Mouse (Mus musculus) intestine, embryonic 14.5 days (tissue): ENCODE results near the gene Mapk8. TPM values are rescaled to one million over a fixed set of nuclear protein-coding genes. Genes with fewer than 3 reads are reported as not detected.

ENCODE experiments used
- ATAC-seq: fragments of 200-750 bp; cut with Nextera tagmentation; replicated peaks from 2 replicates; pipeline ENCODE4 v1.8.0; 2017; ENCODE audit warnings: low read depth, moderate number of reproducible peaks, moderate TSS enrichment, moderate library complexity; ENCODE audit not compliant: low FRiP score, low TSS enrichment
- DNase-seq: peaks from one replicate; pipeline ENCODE4 v3.0.0-alpha.2; 2018; ENCODE audit warnings: low spot score
- H3K27ac ChIP-seq: fragments of 300-500 bp; sonication (generic); 2 replicates; pipeline ENCODE4 v1.5.1; 2014; ENCODE audit warnings: low read depth, mild to moderate bottlenecking, control low read depth
- H3K27me3 ChIP-seq: fragments of 300-500 bp; sonication (generic); replicated peaks from 2 replicates; pipeline ENCODE4 v1.6.1; 2014; ENCODE audit warnings: low read length, control low read depth; ENCODE audit not compliant: control insufficient read depth, insufficient read depth
- H3K36me3 ChIP-seq: fragments of 300-500 bp; sonication (generic); 2 replicates; pipeline ENCODE4 v1.6.1; 2014; ENCODE audit warnings: low read length, control low read depth; ENCODE audit not compliant: control insufficient read depth, insufficient read depth
- H3K4me1 ChIP-seq: fragments of 300-500 bp; sonication (generic); replicated peaks from 2 replicates; pipeline ENCODE4 v1.6.1; 2014; ENCODE audit warnings: low read length, control low read depth, mixed read lengths; ENCODE audit not compliant: control insufficient read depth, insufficient read depth
- H3K4me2 ChIP-seq: fragments of 300-500 bp; sonication (generic); 2 replicates; pipeline ENCODE4 v1.6.1; 2014; ENCODE audit warnings: low read length
- H3K4me3 ChIP-seq: fragments of 300-500 bp; sonication (generic); 2 replicates; pipeline ENCODE4 v1.5.1; 2014; ENCODE audit warnings: low read depth, low read length, control low read depth, mixed read lengths
- H3K9ac ChIP-seq: fragments of 300-500 bp; sonication (generic); 2 replicates; pipeline ENCODE4 v1.6.1; 2014; ENCODE audit warnings: mild to moderate bottlenecking, low read length
- H3K9me3 ChIP-seq: fragments of 300-500 bp; sonication (generic); 2 replicates; pipeline ENCODE4 v1.6.1; 2016; ENCODE audit warnings: low read length, control low read depth; ENCODE audit not compliant: control insufficient read depth
- WGBS: fragments of 180-500 bp; shearing (Covaris S2); extraction: QIAGEN DNeasy Blood & Tissue Kit; methylation state at CpG from one replicate; pipeline ENCODE4 v1.1.7; 2014; 5-methylcytosine and 5-hydroxymethylcytosine counted together
- polyA plus RNA-seq: library from polyadenylated mRNA; unstranded; fragments of >200 nt; fragmentation: Nextera tagmentation; extraction: Ambion mirVana; gene quantifications from 2 replicates; pipeline ENCODE4 v1.2.1, GENCODE M21; 2014

Gene Mapk8
- polyA plus RNA-seq, 1 experiment from 2014 or later, result 16.2 TPM

DNA sequence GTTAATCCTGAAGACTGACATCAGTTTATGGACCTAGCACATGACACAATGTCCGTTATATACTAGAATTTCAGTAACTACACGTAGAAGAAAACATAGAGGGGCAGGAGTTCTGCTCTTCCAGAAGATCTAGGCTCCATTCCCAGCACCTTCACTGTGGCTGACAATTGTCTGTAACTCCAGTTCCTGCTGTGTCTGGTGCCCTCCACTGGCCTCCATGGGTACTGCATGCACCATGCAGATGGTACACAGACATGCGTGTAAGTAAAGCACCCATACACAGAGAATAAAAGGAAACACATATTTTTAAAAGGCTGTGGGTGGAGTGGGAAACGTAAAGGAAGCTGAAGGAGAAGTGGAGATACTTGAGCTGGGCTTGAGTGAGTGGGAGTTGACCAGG is 113.1 kb downstream of the Mapk8 start:
- no peak for ATAC-seq

DNA sequence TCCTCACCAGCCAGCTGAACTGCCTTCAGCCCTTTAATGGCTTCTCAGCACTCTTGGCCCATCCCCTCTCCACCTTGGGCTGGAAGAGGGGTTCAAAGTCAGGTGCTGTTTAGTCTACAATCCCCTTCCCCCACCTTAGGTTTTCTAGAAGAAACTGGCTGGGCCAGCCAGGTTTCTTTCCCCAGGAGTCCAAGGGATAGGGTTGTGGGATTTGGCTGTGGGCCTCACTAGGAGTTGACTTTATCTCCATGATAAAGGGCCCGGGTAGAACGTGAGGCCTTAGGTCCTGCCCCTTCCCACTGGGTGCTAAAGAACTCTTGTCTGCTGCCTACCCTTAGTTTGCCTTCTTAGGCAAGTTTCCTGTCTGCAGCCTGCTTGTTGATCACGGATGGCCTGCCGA is 115.3 kb downstream of the Mapk8 start:
- Histone ChIP-seq H3K4me1 (0 out of 2 replicates have a peak, but pooled peaks cover 8% of the 10 kb centered on the region), H3K27me3 (no peaks in the 10 kb centered on the region), H3K9ac (no peak overlapping the region), H3K4me2 (no peak overlapping the region), H3K36me3 (no peaks in the 10 kb centered on the region), H3K9me3 (no peaks in the 10 kb centered on the region), H3K27ac (no peak overlapping the region), H3K4me3 (no peak overlapping the region)
- 59% methylated on average over 4 of the region's 4 CpGs for WGBS
- DNase-seq (no peak), ATAC-seq (no peak)

More for the DNA sequence above, 113.1 kb downstream of the Mapk8 start:
- Histone ChIP-seq H3K9ac (no peak overlapping the region), H3K4me3 (no peak overlapping the region), H3K36me3 (no peaks in the 10 kb centered on the region), H3K9me3 (no peaks in the 10 kb centered on the region), H3K4me2 (no peak overlapping the region), H3K4me1 (no peaks in the 10 kb centered on the region), H3K27ac (no peak overlapping the region), H3K27me3 (no peaks in the 10 kb centered on the region)
- DNase-seq, result no peak
- WGBS, result 80% methylated on average over 4 of the region's 4 CpGs

DNA sequence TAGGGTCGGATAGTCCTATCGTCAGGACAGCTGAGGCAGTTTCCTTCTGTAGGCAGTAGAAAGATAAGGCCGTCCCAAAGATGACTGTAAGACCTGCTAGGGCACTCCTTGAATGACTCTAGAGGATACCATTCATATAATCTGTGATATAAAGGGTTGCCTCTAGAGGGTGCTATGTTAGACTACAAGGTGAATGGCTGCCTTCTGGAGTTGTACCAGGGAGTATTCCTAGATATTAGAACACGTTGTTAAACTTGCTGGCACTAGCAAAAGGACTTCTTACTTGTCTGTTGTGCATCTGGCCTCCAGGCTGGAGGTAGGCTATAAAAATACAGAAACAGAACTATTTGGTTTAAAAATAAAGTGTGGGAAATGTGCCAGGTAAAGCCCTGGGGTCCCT is 116.0 kb downstream of the Mapk8 start:
- no peak overlapping the region for H3K4me2 ChIP-seq
- no peaks in the 10 kb centered on the region for H3K27me3 ChIP-seq
- no peaks in the 10 kb centered on the region for H3K36me3 ChIP-seq
- H3K4me1 ChIP-seq, result 0 out of 2 replicates have a peak, but pooled peaks cover 8% of the 10 kb centered on the region
- DNase-seq (no peak), ATAC-seq (no peak)
- H3K9me3 ChIP-seq, result no peaks in the 10 kb centered on the region
- WGBS, result 55% methylated on average over 4 of the region's 4 CpGs
- H3K9ac ChIP-seq, result no peak overlapping the region
- no peak overlapping the region for H3K27ac ChIP-seq
- H3K4me3 ChIP-seq, result no peak overlapping the region

DNA sequence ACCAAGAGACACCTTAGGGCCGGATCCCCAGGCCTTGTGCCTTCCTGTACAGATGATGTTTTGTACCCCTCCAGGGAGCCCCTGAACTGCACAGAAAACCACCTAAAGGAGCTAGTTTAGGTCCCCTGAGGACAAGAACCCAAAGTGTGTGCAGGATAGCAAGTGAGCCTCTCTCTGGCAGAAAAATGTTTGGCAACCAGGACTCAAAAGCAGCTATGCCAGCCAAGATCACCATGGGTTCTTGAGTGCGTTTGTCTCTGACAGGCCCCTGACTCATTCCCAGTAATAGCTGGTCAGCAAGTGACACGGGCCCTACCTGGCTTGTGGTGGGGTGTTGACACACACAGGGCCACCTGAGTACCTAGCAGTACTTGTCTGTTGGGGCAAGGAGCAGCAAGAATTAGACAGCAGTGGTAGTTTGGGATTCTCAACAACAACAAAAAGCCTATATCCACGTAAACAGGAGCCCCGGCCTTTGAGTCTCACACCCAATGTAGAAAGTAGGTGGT is 117.6 kb downstream of the Mapk8 start:
- WGBS, result 93% methylated on average over 5 of the region's 5 CpGs
- Histone ChIP-seq H3K27ac (no peak overlapping the region), H3K4me1 (0 out of 2 replicates have a peak, but pooled peaks cover 8% of the 10 kb centered on the region), H3K9me3 (no peaks in the 10 kb centered on the region), H3K27me3 (no peaks in the 10 kb centered on the region), H3K4me2 (no peak overlapping the region), H3K36me3 (no peaks in the 10 kb centered on the region), H3K4me3 (no peak overlapping the region), H3K9ac (no peak overlapping the region)
- ATAC-seq, result no peak
- no peak for DNase-seq

DNA sequence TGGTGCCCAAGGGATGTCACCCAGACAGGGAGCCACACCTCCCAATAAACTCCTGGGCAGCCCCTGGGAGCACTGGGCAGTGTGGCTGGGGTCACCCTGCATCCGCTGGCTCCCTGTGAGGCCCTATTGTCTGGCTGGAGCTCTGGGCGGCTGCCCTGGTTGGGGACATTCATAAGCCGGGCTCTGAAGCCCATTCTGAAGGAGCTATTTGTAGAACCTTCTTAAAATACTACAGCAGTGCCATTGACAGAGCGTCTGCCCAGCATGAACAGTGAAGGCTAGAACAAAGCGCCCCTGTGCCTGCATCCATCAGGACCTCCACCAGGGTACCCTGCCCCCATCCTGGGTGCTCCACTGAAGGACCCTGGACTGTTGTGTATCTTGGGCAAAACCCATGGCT is 118.6 kb downstream of the Mapk8 start:
- no peak overlapping the region for H3K9ac ChIP-seq
- H3K27me3 ChIP-seq, result no peaks in the 10 kb centered on the region
- H3K27ac ChIP-seq, result no peak overlapping the region
- H3K36me3 ChIP-seq, result no peaks in the 10 kb centered on the region
- no peaks in the 10 kb centered on the region for H3K9me3 ChIP-seq
- 0 out of 2 replicates have a peak, but pooled peaks cover 8% of the 10 kb centered on the region for H3K4me1 ChIP-seq
- DNase-seq, result no peak
- no peak for ATAC-seq
- H3K4me2 ChIP-seq, result no peak overlapping the region
- no peak overlapping the region for H3K4me3 ChIP-seq
- 68% methylated on average over 5 of the region's 5 CpGs for WGBS

Other genes starting within 250 kb of the Mapk8 start
- gene Arhgap22, start 233.1 kb downstream of the Mapk8 start, polyA plus RNA-seq, result 5.3 TPM in 2 replicates
- 0.03 TPM in 1 of 2 replicates, not detected in the other for gene Frmpd2, start 24.5 kb upstream of the Mapk8 start, polyA plus RNA-seq
- 0.11 TPM in 2 replicates for gene Ptpn20, start 142.0 kb upstream of the Mapk8 start, polyA plus RNA-seq